Mouse (Mus musculus): ENCODE data around the gene Hfm1. TPM values are rescaled to one million over a fixed set of nuclear protein-coding genes. Genes with fewer than 3 reads are reported as not detected.

The Hfm1 gene
- total RNA-seq, 2 experiments from 2014 or later = 1.7 to 1.9 TPM

Small RNAs within 50 kb of the gene (microRNA-seq; reads per million reads assigned to microRNA genes)
- 0 reads per million in 2 experiments for gene Gm27527

Other genes starting within 250 kb of the Hfm1 start
- 10 to 100 TPM; 95.4 to 98.2 TPM for gene Zfp644, start 229.0 kb downstream of the Hfm1 start, total RNA-seq (2021)
- 10 to 100 TPM; 14.0 to 14.8 TPM for gene Cdc7, start 38.0 kb upstream of the Hfm1 start, total RNA-seq (2021)